Comparison of ENCODE assay signal across 10 mouse cellular contexts in the genomic region with DNA sequence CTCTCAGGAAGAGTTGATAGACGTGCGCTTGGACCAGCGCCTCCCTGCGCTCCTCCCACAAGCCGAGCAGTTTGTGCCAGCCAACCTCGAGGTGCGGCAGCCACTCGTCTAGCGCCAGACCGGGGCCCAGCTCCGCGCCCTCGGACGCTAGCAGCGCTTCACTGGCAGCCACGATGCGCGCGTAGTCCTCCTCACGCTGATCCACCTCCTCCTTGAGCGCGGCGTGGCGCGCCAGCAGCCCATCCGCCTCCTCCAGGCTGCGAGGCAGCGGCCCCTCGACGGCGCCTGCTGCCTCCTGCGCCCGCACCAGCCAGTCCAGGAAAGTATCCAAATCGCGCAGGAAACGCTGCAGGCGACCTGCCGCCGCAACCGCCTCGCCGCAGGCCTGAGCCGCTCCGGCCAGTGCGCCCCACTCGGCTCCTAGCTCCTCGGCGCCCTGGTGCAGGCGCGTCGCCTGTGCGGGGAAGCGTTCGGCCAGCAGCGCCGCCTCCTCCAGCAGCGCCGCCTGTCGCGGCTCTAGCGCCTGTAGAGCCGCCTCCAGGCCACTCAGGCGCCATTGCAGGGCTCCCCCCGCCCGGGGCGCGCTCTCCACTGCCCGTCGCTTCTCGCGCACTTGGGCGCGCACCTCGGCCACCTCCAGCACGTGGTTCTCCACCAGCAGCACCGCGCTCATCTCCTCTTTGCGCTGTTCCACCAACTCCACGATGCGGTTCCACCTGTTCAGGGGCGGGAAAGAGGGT. TPM values are rescaled to one million over a fixed set of nuclear protein-coding genes. Genes with fewer than 3 reads are reported as not detected.
DNase-seq lines count a peak whose midpoint lies in the region; ATAC-seq and TF ChIP-seq lines count a peak whose summit lies in the region.
"Had no signal": no experiment of that assay in that cellular context is flagged by ENCODE, and none has a peak within 500 bp of the region (broad histone marks: within the 10 kb centered on the region; RNA-seq: fewer than 3 reads in every experiment).

No protein-coding gene starts in this region.

- peaks cover 84% of the 10 kb centered on the region for H3K27me3 ChIP-seq in kidney, embryonic 14.5 days (ENCODE audit: control insufficient read depth, insufficient read depth, low read length)
- peaks cover 64% of the 10 kb centered on the region for H3K27me3 ChIP-seq in forebrain, postnatal 0 days (ENCODE audit: insufficient read depth, low read length)
- H3K27me3 ChIP-seq in midbrain, embryonic 11.5 days (ENCODE audit: control insufficient read depth, insufficient read depth, low read length), result peaks cover 66% of the 10 kb centered on the region

- DNase-seq in kidney, adult 11 months, result no peak
- peak; percentile 33 for DNase-seq in embryo, embryonic 10.5 days (ENCODE audit: low spot score)
- DNase-seq in forebrain, postnatal 0 days, result no peak
- peak; percentile 88 for DNase-seq in midbrain, embryonic 11.5 days (ENCODE audit: low spot score, missing footprints)
- no peak for DNase-seq in right cerebral cortex, postnatal 25 days
- no peak for DNase-seq in Muller cell, postnatal 12 days (ENCODE audit: inconsistent ontology term)
- DNase-seq in testis, postnatal 10 days (ENCODE audit: low spot score), result no peak

- H3K36me3 ChIP-seq in kidney, embryonic 14.5 days (ENCODE audit: control insufficient read depth, insufficient read depth, low read length), result no peaks in the 10 kb centered on the region
- H3K36me3 ChIP-seq in forebrain, postnatal 0 days (ENCODE audit: insufficient read depth), result peaks cover 23% of the 10 kb centered on the region
- H3K36me3 ChIP-seq in midbrain, embryonic 11.5 days (ENCODE audit: control insufficient read depth, insufficient read depth, low read length), result no peaks in the 10 kb centered on the region
- H3K36me3 ChIP-seq: liver, embryonic 15.5 days had no signal

- no peak for ATAC-seq in kidney, embryonic 14.5 days (ENCODE audit: low FRiP score, low TSS enrichment)
- 0 out of 2 replicates have a peak, but pooled peaks have one; percentile 12 for ATAC-seq in forebrain, postnatal 0 days
- no peak for ATAC-seq in midbrain, embryonic 11.5 days (ENCODE audit: low FRiP score)

- 5% methylated on average over 75 of the region's 81 CpGs for WGBS in kidney, embryonic 14.5 days
- WGBS in forebrain, postnatal 0 days, result 12% methylated on average over 78 of the region's 81 CpGs
- 6% methylated on average over 81 of the region's 81 CpGs for WGBS in midbrain, embryonic 11.5 days

- peaks cover 11% of the 10 kb centered on the region for H3K9me3 ChIP-seq in kidney, embryonic 14.5 days (ENCODE audit: control insufficient read depth, low read length)
- no peaks in the 10 kb centered on the region for H3K9me3 ChIP-seq in forebrain, postnatal 0 days (ENCODE audit: low read length)
- H3K9me3 ChIP-seq in midbrain, embryonic 11.5 days (ENCODE audit: control insufficient read depth, low read length), result no peaks in the 10 kb centered on the region; the same call in 1 of the 2 replicates
- H3K9me3 ChIP-seq: liver, embryonic 15.5 days had no signal

- peak overlapping the region; percentile 26 for H3K4me2 ChIP-seq in kidney, embryonic 14.5 days (replicated peaks; ENCODE audit: low read depth, low read length)
- no peak overlapping the region for H3K4me2 ChIP-seq in forebrain, postnatal 0 days (ENCODE audit: low read depth)
- no peak overlapping the region for H3K4me2 ChIP-seq in midbrain, embryonic 11.5 days
- H3K4me2 ChIP-seq: liver, embryonic 15.5 days had no signal

- 0 out of 2 replicates have a peak, but pooled peaks have one; percentile 5 for TF ChIP-seq CTCF in forebrain, postnatal 0 days (IDR thresholded peaks at IDR 0.05; ENCODE audit: low read depth)

- H3K9ac ChIP-seq in kidney, embryonic 14.5 days (ENCODE audit: low read depth, low read length), result no peak overlapping the region
- no peak overlapping the region for H3K9ac ChIP-seq in forebrain, postnatal 0 days
- H3K9ac ChIP-seq in midbrain, embryonic 11.5 days (ENCODE audit: low read length), result no peak overlapping the region
- H3K9ac ChIP-seq: liver, embryonic 15.5 days had no signal

- H3K27ac ChIP-seq in kidney, embryonic 14.5 days (ENCODE audit: low read depth, low read length), result no peak overlapping the region
- no peak overlapping the region for H3K27ac ChIP-seq in forebrain, postnatal 0 days (ENCODE audit: low read depth, low read length)
- H3K27ac ChIP-seq in midbrain, embryonic 11.5 days (ENCODE audit: low read depth, low read length), result no peak overlapping the region
- H3K27ac ChIP-seq: liver, embryonic 15.5 days had no signal

- peak overlapping the region; percentile 16 for H3K4me3 ChIP-seq in kidney, embryonic 14.5 days (ENCODE audit: low read length)
- H3K4me3 ChIP-seq in forebrain, postnatal 0 days (ENCODE audit: low read depth, low read length), result 0 out of 2 replicates have a peak overlapping the region, but pooled peaks have one; percentile 3
- H3K4me3 ChIP-seq in midbrain, embryonic 11.5 days (ENCODE audit: low read depth, low read length), result no peak overlapping the region
- H3K4me3 ChIP-seq: liver, embryonic 15.5 days had no signal

- no peaks in the 10 kb centered on the region for H3K4me1 ChIP-seq in kidney, embryonic 14.5 days (ENCODE audit: control insufficient read depth, insufficient read depth, low read length)
- H3K4me1 ChIP-seq in forebrain, postnatal 0 days (ENCODE audit: insufficient read depth), result no peaks in the 10 kb centered on the region
- H3K4me1 ChIP-seq in midbrain, embryonic 11.5 days (ENCODE audit: control insufficient read depth, insufficient read depth, low read length), result 0 out of 2 replicates have a peak, but pooled peaks cover 2% of the 10 kb centered on the region

RNA-seq across cellular contexts. Expression of a gene that starts 43.1 kb away (rescaled TPM):
- polyA plus RNA-seq in kidney, embryonic 14.5 days (2014; fragmentation: Nextera tagmentation; extraction: Ambion mirVana), result 0.39 and 0.54 TPM in 2 replicates
- 18.8 and 22.3 TPM in 2 replicates for total RNA-seq in forebrain, postnatal 0 days (2014; rRNA removed)
- 2.5 and 3.8 TPM in 2 replicates for polyA plus RNA-seq in forebrain, postnatal 0 days (2015; fragmentation: Nextera tagmentation; extraction: Ambion mirVana)
- polyA plus RNA-seq in midbrain, embryonic 11.5 days (2014; fragmentation: Nextera tagmentation; extraction: Ambion mirVana), result 0.08 and 0.31 TPM in 2 replicates

RNA-seq across cellular contexts. Expression of a gene that starts 43.4 kb away (rescaled TPM):
- polyA plus RNA-seq in kidney, embryonic 14.5 days (2014; fragmentation: Nextera tagmentation; extraction: Ambion mirVana), result 40.6 and 41.2 TPM in 2 replicates
- 11.6 and 14.3 TPM in 2 replicates for total RNA-seq in forebrain, postnatal 0 days (2014; rRNA removed)
- polyA plus RNA-seq in forebrain, postnatal 0 days (2015; fragmentation: Nextera tagmentation; extraction: Ambion mirVana), result 16.3 and 18.9 TPM in 2 replicates
- polyA plus RNA-seq in midbrain, embryonic 11.5 days (2014; fragmentation: Nextera tagmentation; extraction: Ambion mirVana), result 33.1 and 39.5 TPM in 2 replicates

RNA-seq across cellular contexts. Expression of a gene that starts 47.2 kb away (rescaled TPM):
- 1.9 TPM in 1 of 2 replicates, not detected in the other for polyA plus RNA-seq in kidney, embryonic 14.5 days (2014; fragmentation: Nextera tagmentation; extraction: Ambion mirVana)
- total RNA-seq in forebrain, postnatal 0 days (2014; rRNA removed), result not detected in 2 replicates
- polyA plus RNA-seq in forebrain, postnatal 0 days (2015; fragmentation: Nextera tagmentation; extraction: Ambion mirVana), result not detected in 2 replicates
- polyA plus RNA-seq in midbrain, embryonic 11.5 days (2014; fragmentation: Nextera tagmentation; extraction: Ambion mirVana), result not detected in 2 replicates
- total RNA-seq: gastrocnemius, postnatal 4 days had no signal

RNA-seq across cellular contexts. Expression of a gene that starts 48.6 kb away (rescaled TPM):
- polyA plus RNA-seq in kidney, embryonic 14.5 days (2014; fragmentation: Nextera tagmentation; extraction: Ambion mirVana), result 38.4 and 41.0 TPM in 2 replicates
- 30.2 and 35.6 TPM in 2 replicates for total RNA-seq in forebrain, postnatal 0 days (2014; rRNA removed)
- 31.8 and 33.1 TPM in 2 replicates for polyA plus RNA-seq in forebrain, postnatal 0 days (2015; fragmentation: Nextera tagmentation; extraction: Ambion mirVana)
- polyA plus RNA-seq in midbrain, embryonic 11.5 days (2014; fragmentation: Nextera tagmentation; extraction: Ambion mirVana), result 45.9 and 50.7 TPM in 2 replicates

Comparison
In these comparisons a context has a peak if more than half of its experiments do, and no peak if none do; other contexts are left out.
1. DNase-seq: peak in embryo, embryonic 10.5 days (single experiment) and midbrain, embryonic 11.5 days (single experiment); none in kidney, adult 11 months (single experiment), forebrain, postnatal 0 days (single experiment), right cerebral cortex, postnatal 25 days (single experiment), Muller cell, postnatal 12 days (single experiment) and testis, postnatal 10 days (single experiment).